Mouse (Mus musculus): Measurements from ENCODE around the gene Atf7.

DNA sequence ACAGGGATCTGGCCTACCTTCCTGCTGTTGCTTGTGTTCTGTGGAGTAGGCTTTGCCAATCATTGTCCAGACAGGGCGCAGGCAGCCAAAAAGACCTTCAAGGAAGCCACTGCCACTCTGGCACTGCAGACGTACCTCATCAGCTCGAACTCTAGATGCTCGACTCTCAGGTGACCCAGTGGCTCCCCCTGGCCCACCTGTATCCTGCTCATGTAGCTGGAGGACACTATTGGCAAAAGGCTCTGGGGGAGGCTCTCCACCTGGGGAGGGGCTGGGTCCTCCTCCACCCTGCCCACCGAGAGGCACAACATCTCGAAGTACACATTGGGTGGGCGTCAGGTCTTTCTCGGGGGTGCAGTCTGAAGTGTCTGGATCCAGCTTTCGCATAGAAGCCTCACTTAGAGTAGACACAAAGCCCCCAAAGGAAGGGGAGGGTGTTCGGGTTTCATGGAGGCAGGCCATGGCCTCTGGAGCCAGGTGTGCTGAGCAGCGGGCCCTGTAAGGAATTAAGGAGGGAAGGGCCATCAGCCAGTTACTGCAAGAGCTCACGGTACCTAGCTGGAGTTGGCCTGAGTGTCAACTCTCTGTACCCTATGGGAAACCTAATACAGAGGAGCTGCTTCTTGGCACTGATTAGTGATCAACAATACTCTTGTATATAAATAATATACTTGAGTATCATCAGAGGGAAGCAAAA, 120.0 kb downstream of the Atf7 start:
- no peak for TF ChIP-seq CTCF (IDR thresholded peaks at IDR 0.05)
- TF ChIP-seq POLR2A (IDR thresholded peaks at IDR 0.05; ENCODE audit: insufficient read depth, low read depth, low read length), result no peak
- no peak for TF ChIP-seq EP300 (IDR thresholded peaks at IDR 0.05; ENCODE audit: insufficient read depth, low read depth, low read length)

Measured in heart, adult 2 months (tissue).